Mouse (Mus musculus) midbrain, embryonic 13.5 days (tissue): ENCODE results near the gene Ypel2. TPM values are rescaled to one million over a fixed set of nuclear protein-coding genes. Genes with fewer than 3 reads are reported as not detected.

ENCODE experiments used
- ATAC-seq: fragments of 200-750 bp; cut with Nextera tagmentation; 2 replicates; pipeline ENCODE4 v1.8.0; 2017; ENCODE audit warnings: mild to moderate bottlenecking, moderate TSS enrichment, moderate library complexity
- H3K27ac ChIP-seq: fragments of 300-500 bp; sonication (generic); 2 replicates; pipeline ENCODE4 v1.5.1; 2015; ENCODE audit warnings: inconsistent platforms, mild to moderate bottlenecking, moderate library complexity
- H3K27me3 ChIP-seq: fragments of 300-500 bp; sonication (generic); 2 replicates; pipeline ENCODE4 v1.6.1; 2015; ENCODE audit warnings: mild to moderate bottlenecking, inconsistent platforms
- H3K36me3 ChIP-seq: fragments of 300-500 bp; sonication (generic); 2 replicates; pipeline ENCODE4 v1.6.1; 2015; ENCODE audit warnings: mild to moderate bottlenecking, inconsistent platforms
- H3K4me1 ChIP-seq: fragments of 300-500 bp; sonication (generic); replicated peaks from 2 replicates; pipeline ENCODE4 v1.6.1; 2015; ENCODE audit warnings: inconsistent platforms
- H3K4me2 ChIP-seq: fragments of 300-500 bp; sonication (generic); replicated peaks from 2 replicates; pipeline ENCODE4 v1.6.1; 2015; ENCODE audit warnings: moderate library complexity, mild to moderate bottlenecking, inconsistent platforms
- H3K4me3 ChIP-seq: fragments of 300-500 bp; sonication (generic); replicated peaks from 2 replicates; pipeline ENCODE4 v1.5.1; 2015; ENCODE audit warnings: mild to moderate bottlenecking, inconsistent platforms
- H3K9ac ChIP-seq: fragments of 300-500 bp; sonication (generic); replicated peaks from 2 replicates; pipeline ENCODE4 v1.6.1; 2015; ENCODE audit warnings: mild to moderate bottlenecking, inconsistent platforms
- H3K9me3 ChIP-seq: fragments of 300-500 bp; sonication (generic); 2 replicates; pipeline ENCODE4 v1.6.1; 2016; ENCODE audit warnings: mild to moderate bottlenecking, inconsistent platforms
- whole genome bisulfite sequencing: fragments of 180-500 bp; shearing (Covaris S2); methylation state at CpG from one replicate; pipeline ENCODE4 v1.1.7; 2015; 5-methylcytosine and 5-hydroxymethylcytosine counted together
- polyA plus RNA-seq: library from polyadenylated mRNA; unstranded; fragments of >200 nt; fragmentation: Nextera tagmentation; extraction: Ambion mirVana; gene quantifications from 2 replicates; pipeline ENCODE4 v1.2.1, GENCODE M21; 2015

Gene Ypel2
- polyA plus RNA-seq, 1 experiment from 2014 or later, result 8.5 TPM

- Histone ChIP-seq H3K4me2 (no peak overlapping the region), H3K36me3 (no peaks in the 10 kb centered on the region), H3K9me3 (no peaks in the 10 kb centered on the region), H3K27ac (no peak overlapping the region), H3K4me1 (no peaks in the 10 kb centered on the region), H3K27me3 (no peaks in the 10 kb centered on the region), H3K9ac (no peak overlapping the region), H3K4me3 (no peak overlapping the region)
- ATAC-seq, result no peak
- WGBS, result 94% methylated on average over 2 of the region's 2 CpGs
Observed at GRCm38 (mm10) chr11:86905261-86905660, 88.2 kb downstream of the Ypel2 start.

GRCm38 (mm10) chr11:86904706-86905105, 88.8 kb downstream of the Ypel2 start:
- ATAC-seq, result no peak
- 65% methylated on average over 4 of the region's 4 CpGs for WGBS
- no peaks in the 10 kb centered on the region for H3K27me3 ChIP-seq

GRCm38 (mm10) chr11:86898367-86898766, 95.1 kb downstream of the Ypel2 start:
- H3K4me2 ChIP-seq, result no peak overlapping the region
- H3K9me3 ChIP-seq, result no peaks in the 10 kb centered on the region
- H3K36me3 ChIP-seq, result no peaks in the 10 kb centered on the region
- ATAC-seq, result peak; percentile 85
- no peak overlapping the region for H3K4me3 ChIP-seq
- H3K27me3 ChIP-seq, result peaks cover 1% of the 10 kb centered on the region
- H3K9ac ChIP-seq, result no peak overlapping the region
- H3K4me1 ChIP-seq, result peaks cover 29% of the 10 kb centered on the region
- peak overlapping the region; percentile 54; the same call in 1 of the 2 replicates for H3K27ac ChIP-seq
- 25% methylated on average over 2 of the region's 2 CpGs for WGBS

More at GRCm38 (mm10) chr11:86904706-86905105, 88.8 kb downstream of the Ypel2 start:
- H3K4me1 ChIP-seq, result no peaks in the 10 kb centered on the region
- H3K4me3 ChIP-seq, result no peak overlapping the region
- no peaks in the 10 kb centered on the region for H3K9me3 ChIP-seq
- no peak overlapping the region for H3K27ac ChIP-seq
- H3K9ac ChIP-seq, result no peak overlapping the region
- H3K4me2 ChIP-seq, result no peak overlapping the region
- H3K36me3 ChIP-seq, result no peaks in the 10 kb centered on the region

- Histone ChIP-seq H3K36me3 (no peaks in the 10 kb centered on the region), H3K4me3 (no peak overlapping the region), H3K9ac (no peak overlapping the region), H3K9me3 (no peaks in the 10 kb centered on the region), H3K27me3 (peaks cover 6% of the 10 kb centered on the region), H3K4me1 (peaks cover 29% of the 10 kb centered on the region), H3K4me2 (no peak overlapping the region), H3K27ac (no peak overlapping the region)
- WGBS, result 46% methylated on average over 3 of the region's 3 CpGs
- no peak for ATAC-seq
Observed at GRCm38 (mm10) chr11:86895567-86895966, 97.9 kb downstream of the Ypel2 start.

GRCm38 (mm10) chr11:86895156-86895555, 98.4 kb downstream of the Ypel2 start:
- H3K4me3 ChIP-seq, result no peak overlapping the region
- no peak overlapping the region for H3K9ac ChIP-seq
- no peaks in the 10 kb centered on the region for H3K9me3 ChIP-seq
- 58% methylated on average over 9 of the region's 9 CpGs for WGBS
- no peak for ATAC-seq
- H3K27me3 ChIP-seq, result peaks cover 6% of the 10 kb centered on the region
- no peak overlapping the region for H3K27ac ChIP-seq
- H3K36me3 ChIP-seq, result no peaks in the 10 kb centered on the region
- H3K4me2 ChIP-seq, result no peak overlapping the region
- peaks cover 29% of the 10 kb centered on the region for H3K4me1 ChIP-seq

- no peaks in the 10 kb centered on the region for H3K9me3 ChIP-seq
- H3K9ac ChIP-seq, result peak overlapping the region; percentile 60
- peak overlapping the region; percentile 39 for H3K4me3 ChIP-seq
- H3K27me3 ChIP-seq, result peaks cover 6% of the 10 kb centered on the region
- peak; percentile 82 for ATAC-seq
- peak overlapping the region; percentile 62 for H3K4me2 ChIP-seq
- H3K27ac ChIP-seq, result no peak overlapping the region
- WGBS, result 6% methylated on average over 19 of the region's 19 CpGs
- peaks cover 28% of the 10 kb centered on the region for H3K4me1 ChIP-seq
- no peaks in the 10 kb centered on the region for H3K36me3 ChIP-seq
Observed at GRCm38 (mm10) chr11:86894171-86894577, 99.3 kb downstream of the Ypel2 start.

- H3K4me2 ChIP-seq, result no peak overlapping the region
Observed at GRCm38 (mm10) chr11:86892996-86893670, 100.4 kb downstream of the Ypel2 start.

More at GRCm38 (mm10) chr11:86892996-86893670, 100.4 kb downstream of the Ypel2 start:
- H3K36me3 ChIP-seq, result no peaks in the 10 kb centered on the region
- H3K4me1 ChIP-seq, result peaks cover 17% of the 10 kb centered on the region
- no peak overlapping the region for H3K4me3 ChIP-seq
- H3K9ac ChIP-seq, result no peak overlapping the region
- no peak for ATAC-seq
- H3K27me3 ChIP-seq, result peaks cover 6% of the 10 kb centered on the region
- H3K27ac ChIP-seq, result no peak overlapping the region
- 80% methylated on average over 15 of the region's 15 CpGs for WGBS
- no peaks in the 10 kb centered on the region for H3K9me3 ChIP-seq

Other genes starting within 250 kb of the Ypel2 start
- 142 and 147 TPM in 2 replicates for gene Cltc, start 236.1 kb downstream of the Ypel2 start, polyA plus RNA-seq
- 34.2 and 35.4 TPM in 2 replicates for gene Dhx40, start 186.0 kb downstream of the Ypel2 start, polyA plus RNA-seq
- 186 and 190 TPM in 2 replicates for gene Gdpd1, start 80.4 kb upstream of the Ypel2 start, polyA plus RNA-seq
- gene Smg8, start 93.1 kb upstream of the Ypel2 start, polyA plus RNA-seq, result 23.0 and 23.7 TPM in 2 replicates
- gene Prr11, start 115.0 kb upstream of the Ypel2 start, polyA plus RNA-seq, result 4.4 and 4.6 TPM in 2 replicates
- 73.5 and 79.9 TPM in 2 replicates for gene Ska2, start 115.5 kb upstream of the Ypel2 start, polyA plus RNA-seq
- gene Trim37, start 133.4 kb upstream of the Ypel2 start, polyA plus RNA-seq, result 87.6 and 87.8 TPM in 2 replicates